Mouse (Mus musculus) MEL (cell line): ENCODE data around the gene Vps37b. TPM values are rescaled to one million over a fixed set of nuclear protein-coding genes. Genes with fewer than 3 reads are reported as not detected.

ENCODE experiments used
- DNase-seq: peaks from one replicate; pipeline ENCODE4 v3.0.0; 2011; ENCODE audit warnings: low read depth, low spot score
- H3K27ac ChIP-seq: 2 replicates; pipeline ENCODE4 v1.5.1; 2012; ENCODE audit warnings: low read depth, mild to moderate bottlenecking, control low read depth, low read length, moderate library complexity; ENCODE audit not compliant: control insufficient read depth
- H3K27me3 ChIP-seq, 2 experiments: fragments of 150-350 bp in 1 of 2; sonication (generic) in 1 of 2; 2 replicates each; pipeline ENCODE4 v1.6.1; 2012; ENCODE audit warnings: low read length in 2 of 2, mild to moderate bottlenecking in 2 of 2, improper control_type of control experiment in 1 of 2, moderate library complexity in 1 of 2; ENCODE audit not compliant: insufficient read depth in 2 of 2, control insufficient read depth in 1 of 2
- H3K36me3 ChIP-seq, 2 experiments: 2 replicates each; pipeline ENCODE4 v1.6.1; 2012 to 2014; ENCODE audit warnings: low read length in 2 of 2, improper control_type of control experiment in 1 of 2, inconsistent platforms in 1 of 2, mild to moderate bottlenecking in 1 of 2; ENCODE audit not compliant: insufficient read depth in 2 of 2, control insufficient read depth in 1 of 2
- H3K4me1 ChIP-seq, 2 experiments: fragments of 150-350 bp in 1 of 2; sonication (generic) in 1 of 2; 2 replicates each; pipeline ENCODE4 v1.6.1; 2012; ENCODE audit warnings: low read length in 2 of 2, improper control_type of control experiment in 1 of 2, mild to moderate bottlenecking in 1 of 2; ENCODE audit not compliant: insufficient read depth in 2 of 2, control insufficient read depth in 1 of 2
- H3K4me3 ChIP-seq, 2 experiments: fragments of 150-350 bp in 1 of 2; sonication (generic) in 1 of 2; 2 replicates each; pipeline ENCODE4 v1.5.1; 2012; ENCODE audit warnings: low read depth in 2 of 2, low read length in 2 of 2, mild to moderate bottlenecking in 2 of 2, moderate library complexity in 2 of 2, control low read depth in 1 of 2, improper control_type of control experiment in 1 of 2; ENCODE audit not compliant: control insufficient read depth in 1 of 2, insufficient read depth in 1 of 2
- H3K79me2 ChIP-seq: 2 replicates; pipeline ENCODE4 v1.6.1; 2012; ENCODE audit warnings: mild to moderate bottlenecking, low read length, moderate library complexity; ENCODE audit not compliant: control insufficient read depth, poor library complexity, insufficient read depth
- H3K9ac ChIP-seq: 2 replicates; pipeline ENCODE4 v1.6.1; 2012; ENCODE audit warnings: low read depth, mild to moderate bottlenecking, control low read depth, low read length, moderate library complexity; ENCODE audit not compliant: control insufficient read depth, poor library complexity, severe bottlenecking
- H3K9me3 ChIP-seq: fragments of 150-350 bp; sonication (generic); replicated peaks from 2 replicates; pipeline ENCODE4 v1.6.1; 2012; ENCODE audit warnings: mild to moderate bottlenecking, low read length, improper control_type of control experiment, moderate library complexity; ENCODE audit not compliant: insufficient read depth
- BHLHE40 ChIP-seq: IDR thresholded peaks from 2 replicates; pipeline ENCODE4 v1.6.1; 2012; ENCODE audit warnings: low read depth, mild to moderate bottlenecking, inconsistent platforms, low read length, improper control_type of control experiment, borderline replicate concordance
- CHD1 ChIP-seq: IDR thresholded peaks from 2 replicates; pipeline ENCODE4 v1.6.1; 2012; ENCODE audit warnings: low read depth, mild to moderate bottlenecking, inconsistent platforms, low read length, improper control_type of control experiment
- CHD2 ChIP-seq: IDR thresholded peaks from 2 replicates; pipeline ENCODE4 v1.6.1; 2011; ENCODE audit warnings: low read length, improper control_type of control experiment
- CTCF ChIP-seq, 3 experiments: IDR thresholded peaks in 2 of 3; conservative IDR thresholded peaks in 1 of 3; 2 replicates each; pipeline ENCODE4 v1.5.1; 2011 to 2012; ENCODE audit warnings: low read length in 3 of 3, low read depth in 2 of 3, mild to moderate bottlenecking in 2 of 3, improper control_type of control experiment in 1 of 3, inconsistent platforms in 1 of 3, mixed read lengths in 1 of 3, moderate library complexity in 1 of 3; ENCODE audit not compliant: control insufficient read depth in 1 of 3, insufficient read depth in 1 of 3, poor library complexity in 1 of 3, severe bottlenecking in 1 of 3
- E2F4 ChIP-seq: IDR thresholded peaks from 2 replicates; pipeline ENCODE4 v1.6.1; 2011; ENCODE audit warnings: low read depth, low read length, improper control_type of control experiment, borderline replicate concordance
- ELF1 ChIP-seq: IDR thresholded peaks from 2 replicates; pipeline ENCODE4 v1.6.1; 2014; ENCODE audit warnings: low read depth, mild to moderate bottlenecking, inconsistent platforms, low read length, improper control_type of control experiment, moderate library complexity
- EP300 ChIP-seq, 2 experiments: IDR thresholded peaks; 2 replicates each; pipeline ENCODE4 v1.6.1; 2011; ENCODE audit warnings: improper control_type of control experiment in 2 of 2, low read length in 2 of 2, low read depth in 1 of 2, mild to moderate bottlenecking in 1 of 2
- ETS1 ChIP-seq: IDR thresholded peaks from 2 replicates; pipeline ENCODE4 v1.6.1; 2012; ENCODE audit warnings: low read depth, mild to moderate bottlenecking, inconsistent platforms, low read length, improper control_type of control experiment, moderate library complexity
- HCFC1 ChIP-seq: IDR thresholded peaks from 2 replicates; pipeline ENCODE4 v1.6.1; 2012; ENCODE audit warnings: low read depth, mild to moderate bottlenecking, inconsistent platforms, low read length, improper control_type of control experiment, moderate library complexity
- MAX ChIP-seq: IDR thresholded peaks from 2 replicates; pipeline ENCODE4 v1.6.1; 2011; ENCODE audit warnings: low read length, improper control_type of control experiment
- MEF2A ChIP-seq: IDR thresholded peaks from 2 replicates; pipeline ENCODE4 v1.6.1; 2014; ENCODE audit warnings: low read depth, mild to moderate bottlenecking, inconsistent platforms, low read length, improper control_type of control experiment; ENCODE audit not compliant: poor library complexity, insufficient replicate concordance, severe bottlenecking; ENCODE audit errors: extremely low read depth
- NELFE ChIP-seq: IDR thresholded peaks from 2 replicates; pipeline ENCODE4 v1.6.1; 2011; ENCODE audit warnings: low read depth, low read length, improper control_type of control experiment
- NRF1 ChIP-seq: IDR thresholded peaks from 2 replicates; pipeline ENCODE4 v1.6.1; 2014; ENCODE audit warnings: low read depth, mild to moderate bottlenecking, inconsistent platforms, low read length, improper control_type of control experiment, moderate library complexity; ENCODE audit not compliant: poor library complexity, insufficient read depth, severe bottlenecking
- POLR2AphosphoS5 ChIP-seq: IDR thresholded peaks from 2 replicates; pipeline ENCODE4 v1.6.1; 2012; ENCODE audit warnings: low read depth, borderline replicate concordance, mild to moderate bottlenecking, inconsistent platforms, low read length, moderate library complexity, mixed read lengths
- RAD21 ChIP-seq: IDR thresholded peaks from 2 replicates; pipeline ENCODE4 v1.6.1; 2011; ENCODE audit warnings: mild to moderate bottlenecking, low read depth, low read length, improper control_type of control experiment
- RCOR1 ChIP-seq: IDR thresholded peaks from 2 replicates; pipeline ENCODE4 v1.6.1; 2012; ENCODE audit warnings: low read depth, mild to moderate bottlenecking, inconsistent platforms, low read length, improper control_type of control experiment
- SMC3 ChIP-seq: IDR thresholded peaks from 2 replicates; pipeline ENCODE4 v1.6.1; 2011; ENCODE audit warnings: low read depth, low read length, improper control_type of control experiment
- TBP ChIP-seq: IDR thresholded peaks from 2 replicates; pipeline ENCODE4 v1.8.0; 2011; ENCODE audit warnings: low read depth, low read length, improper control_type of control experiment
- UBTF ChIP-seq: IDR thresholded peaks from 2 replicates; pipeline ENCODE4 v1.6.1; 2012; ENCODE audit warnings: low read depth, mild to moderate bottlenecking, inconsistent platforms, low read length, improper control_type of control experiment, moderate library complexity, borderline replicate concordance; ENCODE audit not compliant: insufficient read depth
- ZC3H11A ChIP-seq: IDR thresholded peaks from 2 replicates; pipeline ENCODE4 v1.6.1; 2012; ENCODE audit warnings: low read depth, mild to moderate bottlenecking, inconsistent platforms, low read length, improper control_type of control experiment
- ZKSCAN1 ChIP-seq: IDR thresholded peaks from 2 replicates; pipeline ENCODE4 v1.6.1; 2012; ENCODE audit warnings: low read depth, mild to moderate bottlenecking, inconsistent platforms, low read length, improper control_type of control experiment, moderate library complexity
- ZMIZ1 ChIP-seq: IDR thresholded peaks from 2 replicates; pipeline ENCODE4 v1.6.1; 2012; ENCODE audit warnings: low read depth, mild to moderate bottlenecking, inconsistent platforms, low read length, improper control_type of control experiment, moderate library complexity
- ZNF384 ChIP-seq: IDR thresholded peaks from 2 replicates; pipeline ENCODE4 v1.6.1; 2012; ENCODE audit warnings: low read depth, mild to moderate bottlenecking, inconsistent platforms, low read length, improper control_type of control experiment
- polyA plus RNA-seq, 2 experiments: library from polyadenylated mRNA; stranded (reverse) in 1 of 2; unstranded in 1 of 2; fragments of >175 nt in 1 of 2; fragments of >200 nt in 1 of 2; gene quantifications; 2 replicates each; pipeline versions ENCODE4 v1.2.1 to v1.2.4; 2012; ENCODE audit warnings: low replicate concordance in 2 of 2, low read depth in 1 of 2; ENCODE audit not compliant: insufficient read length in 2 of 2, insufficient read depth in 1 of 2, missing spikeins in 1 of 2
- total RNA-seq: library from RNA; depleted of rRNA; stranded (reverse); fragments of 300-350 nt; gene quantifications from 2 replicates; pipeline ENCODE4 v1.2.3, GENCODE M21; 2012

Vps37b gene
- total and polyA plus RNA-seq, 3 experiments = 28.6 to 66.0 TPM; not detected in 1

DNA sequence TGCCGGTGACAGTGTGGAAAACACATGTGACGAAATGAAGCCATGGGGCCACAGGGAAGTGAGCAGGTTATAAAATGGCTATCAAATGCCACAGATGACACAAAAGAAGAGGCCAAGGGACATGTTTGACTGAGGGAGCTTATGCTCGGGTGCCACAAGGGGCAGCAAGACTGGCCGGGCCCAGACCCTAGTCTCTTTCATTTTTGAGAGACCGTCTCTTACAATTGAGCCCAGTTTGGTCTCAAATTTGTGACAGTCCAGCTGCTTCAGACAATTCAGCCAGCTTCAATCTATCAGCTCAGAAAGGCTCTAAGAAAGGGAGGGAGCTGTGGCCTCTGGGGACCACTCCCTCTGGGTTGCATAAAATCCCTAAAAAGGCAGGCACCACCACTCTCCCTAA, 5.5 kb downstream of the Vps37b start:
- H3K9me3 ChIP-seq = no peaks in the 10 kb centered on the region
- H3K4me3 ChIP-seq = no peak overlapping the region
- peaks cover 2 to 69% of the 10 kb centered on the region in 2 experiments for H3K36me3 ChIP-seq
- H3K4me1 ChIP-seq = peaks cover 41 to 66% of the 10 kb centered on the region in 2 experiments
- TF ChIP-seq ZC3H11A (no peak), RAD21 (no peak), NELFE (no peak), CHD1 (no peak), EP300 (IDR thresholded peaks at IDR 0.05; ENCODE audit: low read depth in 1 of 2, low read length in 2 of 2) (no peak), CHD2 (no peak), POLR2AphosphoS5 (no peak), ZMIZ1 (no peak), CTCF (IDR thresholded peaks at IDR 0.05 in 2 of 3, conservative IDR thresholded peaks at IDR 0.05 in 1 of 3; ENCODE audit: control insufficient read depth in 1 of 3, insufficient read depth in 1 of 3, low read depth in 2 of 3, low read length in 3 of 3, poor library complexity in 1 of 3, severe bottlenecking in 1 of 3) (no peak), SMC3 (no peak), UBTF (no peak), ZKSCAN1 (no peak)
- peaks cover 88% of the 10 kb centered on the region for H3K79me2 ChIP-seq
- H3K27ac ChIP-seq = no peak overlapping the region
- H3K27me3 ChIP-seq = no peaks in the 10 kb centered on the region
- H3K9ac ChIP-seq = no peak overlapping the region
- DNase-seq = no peak

DNA sequence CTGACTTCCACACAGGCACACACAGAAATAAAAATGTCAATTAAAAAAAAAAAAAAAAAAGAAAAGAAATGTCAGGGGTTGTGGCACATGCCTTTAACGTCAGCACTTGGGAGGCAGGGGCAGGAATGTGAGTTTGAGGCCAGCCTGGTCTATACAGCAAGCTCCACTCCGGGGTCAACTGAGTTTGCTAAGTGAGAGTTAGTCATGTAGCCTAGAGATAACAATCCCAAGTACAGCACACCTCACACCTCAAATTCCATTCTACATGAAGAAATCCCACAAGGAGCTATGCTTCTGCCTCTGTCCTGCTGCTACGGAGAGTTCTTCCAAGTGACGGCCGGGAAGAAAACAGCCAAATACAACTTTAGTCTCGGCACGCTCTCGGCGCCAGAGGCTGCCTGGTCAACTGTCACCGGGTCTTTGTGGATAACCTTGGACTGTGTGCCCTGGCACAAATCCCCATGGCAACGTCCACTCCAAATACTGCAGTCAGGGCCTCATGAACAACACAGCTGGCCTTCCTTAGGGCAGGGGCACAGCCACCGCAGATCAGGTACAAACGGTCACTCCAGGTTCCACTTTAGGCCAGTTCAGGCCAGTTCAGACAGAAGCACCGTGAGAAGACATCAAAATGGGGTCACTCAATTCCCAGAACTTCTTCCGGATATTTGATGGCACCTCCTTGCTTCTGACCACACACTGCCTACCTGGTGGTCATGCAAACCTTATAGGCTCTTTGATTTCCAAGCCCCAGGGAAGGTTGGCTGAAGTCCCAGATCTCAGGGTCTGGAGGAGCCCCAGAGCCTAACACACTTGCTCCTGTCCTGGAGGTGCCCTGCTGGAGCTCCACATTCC, 6.3 kb downstream of the Vps37b start:
- H3K4me1 ChIP-seq = peaks cover 41 to 74% of the 10 kb centered on the region in 2 experiments
- H3K4me3 ChIP-seq = no peak overlapping the region
- no peak overlapping the region for H3K27ac ChIP-seq
- H3K36me3 ChIP-seq = peaks cover 2 to 75% of the 10 kb centered on the region in 2 experiments
- no peaks in the 10 kb centered on the region for H3K9me3 ChIP-seq
- TF ChIP-seq NELFE = no peak
- TF ChIP-seq ZNF384 = no peak
- no peak overlapping the region for H3K9ac ChIP-seq
- peaks cover 90% of the 10 kb centered on the region for H3K79me2 ChIP-seq
- no peaks in the 10 kb centered on the region for H3K27me3 ChIP-seq
- DNase-seq = no peak

DNA sequence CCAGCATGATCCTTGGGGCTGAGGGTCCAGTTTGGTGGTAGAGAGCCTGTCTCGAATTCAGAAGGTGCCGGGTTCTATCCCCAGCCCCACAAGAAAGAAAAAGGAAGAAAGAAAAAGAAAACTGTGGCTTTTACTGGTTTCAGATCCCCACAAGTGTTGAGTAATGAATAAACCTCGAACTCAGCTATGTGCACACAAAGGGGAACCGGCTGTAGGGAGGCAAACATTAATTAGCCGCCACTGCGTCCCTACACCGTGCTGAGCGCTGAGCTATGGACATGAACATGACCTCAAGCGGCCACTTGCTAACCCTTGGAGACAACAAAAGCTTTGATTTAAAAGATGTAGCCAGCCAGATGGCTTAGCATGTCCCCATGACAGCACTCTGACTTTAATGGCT, 6.9 kb downstream of the Vps37b start:
- Histone ChIP-seq H3K4me3 (no peak overlapping the region), H3K9me3 (no peaks in the 10 kb centered on the region), H3K9ac (no peak overlapping the region), H3K4me1 (peaks cover 41 to 73% of the 10 kb centered on the region in 2 experiments), H3K36me3 (peaks cover 2 to 76% of the 10 kb centered on the region in 2 experiments), H3K79me2 (peaks cover 87% of the 10 kb centered on the region), H3K27ac (no peak overlapping the region), H3K27me3 (no peaks in the 10 kb centered on the region)
- DNase-seq = no peak
- TF ChIP-seq CHD2 (no peak), CTCF (IDR thresholded peaks at IDR 0.05 in 2 of 3, conservative IDR thresholded peaks at IDR 0.05 in 1 of 3; ENCODE audit: control insufficient read depth in 1 of 3, insufficient read depth in 1 of 3, low read depth in 2 of 3, low read length in 3 of 3, poor library complexity in 1 of 3, severe bottlenecking in 1 of 3) (no peak), POLR2AphosphoS5 (no peak), TBP (no peak), RCOR1 (no peak), ELF1 (no peak), NRF1 (no peak), UBTF (no peak), BHLHE40 (no peak), E2F4 (no peak), HCFC1 (no peak), MEF2A (no peak), ZC3H11A (no peak), MAX (no peak), ETS1 (no peak)
